Mouse (Mus musculus) lung, embryonic 14.5 days (tissue): Measurements from ENCODE around the gene Hagh. TPM values are rescaled to one million over a fixed set of nuclear protein-coding genes. Genes with fewer than 3 reads are reported as not detected.

ENCODE experiments used
- ATAC-seq: fragments of 200-750 bp; cut with Nextera tagmentation; 2 replicates; pipeline ENCODE4 v1.8.0; 2017; ENCODE audit warnings: mild to moderate bottlenecking, moderate TSS enrichment, moderate library complexity; ENCODE audit not compliant: insufficient read depth
- DNase-seq: peaks from one replicate; pipeline ENCODE4 v3.0.0-alpha.2; 2015
- H3K27ac ChIP-seq: fragments of 300-500 bp; sonication (generic); 2 replicates; pipeline ENCODE4 v1.5.1; 2014; ENCODE audit warnings: low read depth, mild to moderate bottlenecking, moderate library complexity
- H3K27me3 ChIP-seq: fragments of 300-500 bp; sonication (generic); 2 replicates; pipeline ENCODE4 v1.6.1; 2014; ENCODE audit warnings: low read length, control low read depth; ENCODE audit not compliant: insufficient read depth
- H3K36me3 ChIP-seq: fragments of 300-500 bp; sonication (generic); 2 replicates; pipeline ENCODE4 v1.6.1; 2014; ENCODE audit warnings: control low read depth; ENCODE audit not compliant: insufficient read depth
- H3K4me1 ChIP-seq: fragments of 300-500 bp; sonication (generic); 2 replicates; pipeline ENCODE4 v1.6.1; 2014; ENCODE audit warnings: antibody characterized with exemption, control low read depth; ENCODE audit not compliant: insufficient read depth
- H3K4me2 ChIP-seq: fragments of 300-500 bp; sonication (generic); 2 replicates; pipeline ENCODE4 v1.6.1; 2014; ENCODE audit warnings: mild to moderate bottlenecking
- H3K4me3 ChIP-seq: fragments of 300-500 bp; sonication (generic); 2 replicates; pipeline ENCODE4 v1.5.1; 2014; ENCODE audit warnings: low read depth, low read length
- H3K9ac ChIP-seq: fragments of 300-500 bp; sonication (generic); 2 replicates; pipeline ENCODE4 v1.6.1; 2014
- H3K9me3 ChIP-seq: fragments of 300-500 bp; sonication (generic); 2 replicates; pipeline ENCODE4 v1.6.1; 2016; ENCODE audit warnings: low read depth, low read length, control low read depth
- CTCF ChIP-seq: IDR thresholded peaks from 2 replicates; pipeline ENCODE4 v1.5.1; 2016; ENCODE audit warnings: antibody characterized with exemption, low read depth
- WGBS: fragments of 180-500 bp; shearing (Covaris S2); extraction: QIAGEN DNeasy Blood & Tissue Kit; methylation state at CpG from one replicate; pipeline ENCODE4 v1.1.7; 2014; 5-methylcytosine and 5-hydroxymethylcytosine counted together
- polyA plus RNA-seq: library from polyadenylated mRNA; unstranded; fragments of >200 nt; fragmentation: Nextera tagmentation; extraction: Ambion mirVana; gene quantifications from 2 replicates; pipeline ENCODE4 v1.2.1, GENCODE M21; 2014

Hagh gene
- polyA plus RNA-seq, 1 experiment from 2014 or later = 24.8 TPM

GRCm38 (mm10) chr17:24885356-24886133 is 45.6 kb downstream of the Hagh start:
- no peak for TF ChIP-seq CTCF
- ATAC-seq = no peak
- Histone ChIP-seq H3K36me3 (peaks cover 39% of the 10 kb centered on the region), H3K27ac (no peak overlapping the region), H3K9me3 (no peaks in the 10 kb centered on the region), H3K27me3 (no peaks in the 10 kb centered on the region), H3K4me2 (peak overlapping the region; percentile 87), H3K4me3 (peak overlapping the region; percentile 70), H3K4me1 (peaks cover 13% of the 10 kb centered on the region), H3K9ac (peak overlapping the region; percentile 69)
- WGBS = 21% methylated on average over 22 of the region's 22 CpGs
- DNase-seq = no peak

DNA sequence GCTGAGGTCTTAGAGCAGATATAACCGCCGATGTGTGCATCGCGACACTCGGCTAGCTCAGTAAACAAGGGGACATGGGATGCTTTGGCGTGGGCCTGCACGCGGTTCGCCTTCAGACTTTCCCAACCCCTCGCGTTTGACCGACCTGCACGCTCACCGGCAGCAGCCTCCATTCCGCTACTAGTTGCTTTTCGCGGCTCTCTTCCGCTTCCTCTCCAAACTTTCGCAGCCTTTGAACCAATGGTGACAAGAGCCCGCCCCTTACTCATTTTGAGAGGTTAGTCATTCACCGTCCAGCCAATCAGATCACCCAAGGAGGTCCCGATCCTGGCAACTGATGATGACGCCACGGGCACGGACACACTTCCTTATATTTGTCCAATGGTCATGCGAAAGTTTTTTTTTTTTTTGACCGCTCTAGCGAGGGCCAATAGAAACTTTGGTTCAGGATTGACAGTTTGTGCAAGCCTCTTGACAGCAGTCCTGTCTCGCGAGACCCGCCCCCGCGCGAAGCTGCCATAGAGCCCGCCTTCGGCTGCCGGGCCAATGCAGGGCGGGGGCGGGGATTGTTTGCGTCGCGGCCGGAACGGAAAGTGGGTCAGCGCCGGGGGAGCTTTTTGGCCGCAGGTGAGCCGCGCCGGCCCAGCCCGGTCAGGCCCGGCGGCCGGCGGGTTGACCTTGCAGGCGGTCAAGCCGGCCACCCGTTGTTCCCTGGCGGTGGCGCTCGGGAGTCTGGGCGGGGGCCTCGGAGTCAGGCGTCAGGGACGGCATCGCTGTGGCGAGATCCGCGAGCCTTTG is 46.4 kb downstream of the Hagh start, which contains the start of the genes Nubp2 and Spsb3:
Gene Nubp2 (minus strand): TSS at position 216 of the 798 bp plus-strand sequence.
Gene Spsb3 (plus strand): TSS at position 510 of the 798 bp plus-strand sequence.
- Histone ChIP-seq H3K36me3 (peaks cover 46% of the 10 kb centered on the region), H3K9ac (peak within 1 kb of the TSS; percentile 82), H3K4me1 (peaks cover 13% of the 10 kb centered on the region), H3K4me3 (peak within 1 kb of the TSS; percentile 70), H3K4me2 (peak within 1 kb of the TSS; percentile 88), H3K9me3 (no peaks in the 10 kb centered on the region), H3K27me3 (no peaks in the 10 kb centered on the region), H3K27ac (peak within 1 kb of the TSS; percentile 9; the same call in 1 of the 2 replicates)
- TF ChIP-seq CTCF = no peak
- peak; percentile 100 for DNase-seq
- peak; percentile 96 for ATAC-seq
- WGBS = under 1% methylated on average over 69 of the region's 69 CpGs

GRCm38 (mm10) chr17:24886932-24887271 is 47.0 kb downstream of the Hagh start:
- Histone ChIP-seq H3K9me3 (no peaks in the 10 kb centered on the region), H3K4me1 (peaks cover 13% of the 10 kb centered on the region), H3K4me3 (peak overlapping the region; percentile 70), H3K36me3 (peaks cover 52% of the 10 kb centered on the region), H3K27me3 (no peaks in the 10 kb centered on the region), H3K4me2 (peak overlapping the region; percentile 88), H3K9ac (peak overlapping the region; percentile 82), H3K27ac (peak overlapping the region; percentile 9; the same call in 1 of the 2 replicates)
- DNase-seq = no peak
- WGBS = under 1% methylated on average over 18 of the region's 18 CpGs
- TF ChIP-seq CTCF = no peak
- peak; percentile 24 for ATAC-seq

- H3K4me3 ChIP-seq = peak overlapping the region; percentile 70
- WGBS = 59% methylated on average over 18 of the region's 18 CpGs
- no peak for TF ChIP-seq CTCF
- H3K4me2 ChIP-seq = peak overlapping the region; percentile 88
- H3K9ac ChIP-seq = peak overlapping the region; percentile 82
- peaks cover 53% of the 10 kb centered on the region for H3K36me3 ChIP-seq
- no peaks in the 10 kb centered on the region for H3K27me3 ChIP-seq
- no peak for ATAC-seq
- no peak overlapping the region for H3K27ac ChIP-seq
- no peak for DNase-seq
- peaks cover 13% of the 10 kb centered on the region for H3K4me1 ChIP-seq
- no peaks in the 10 kb centered on the region for H3K9me3 ChIP-seq
Observed at GRCm38 (mm10) chr17:24887291-24888080, 47.5 kb downstream of the Hagh start.

- Histone ChIP-seq H3K4me3 (no peak overlapping the region), H3K9me3 (no peaks in the 10 kb centered on the region), H3K27ac (no peak overlapping the region), H3K4me2 (no peak overlapping the region), H3K9ac (no peak overlapping the region), H3K36me3 (peaks cover 54% of the 10 kb centered on the region), H3K4me1 (peaks cover 13% of the 10 kb centered on the region), H3K27me3 (no peaks in the 10 kb centered on the region)
- ATAC-seq (no peak), DNase-seq (no peak)
- no peak for TF ChIP-seq CTCF
- 88% methylated on average over 3 of the region's 3 CpGs for WGBS
Observed at GRCm38 (mm10) chr17:24888862-24889261, 48.9 kb downstream of the Hagh start.

GRCm38 (mm10) chr17:24890151-24891092 is 50.5 kb downstream of the Hagh start:
- Histone ChIP-seq H3K4me2 (no peak overlapping the region), H3K27me3 (no peaks in the 10 kb centered on the region), H3K4me3 (no peak overlapping the region), H3K9me3 (no peaks in the 10 kb centered on the region), H3K4me1 (peaks cover 15% of the 10 kb centered on the region), H3K27ac (no peak overlapping the region), H3K9ac (no peak overlapping the region; the same call in 1 of the 2 replicates), H3K36me3 (peaks cover 55% of the 10 kb centered on the region)
- ATAC-seq (no peak), DNase-seq (no peak)
- TF ChIP-seq CTCF = no peak
- WGBS = 83% methylated on average over 19 of the region's 19 CpGs
